Mouse (Mus musculus): Measurements from ENCODE around the gene Atp6v0a1.
A peak's percentile ranks its signal among the peaks of the same experiment; 100 is the strongest.

The Atp6v0a1 gene

DNA sequence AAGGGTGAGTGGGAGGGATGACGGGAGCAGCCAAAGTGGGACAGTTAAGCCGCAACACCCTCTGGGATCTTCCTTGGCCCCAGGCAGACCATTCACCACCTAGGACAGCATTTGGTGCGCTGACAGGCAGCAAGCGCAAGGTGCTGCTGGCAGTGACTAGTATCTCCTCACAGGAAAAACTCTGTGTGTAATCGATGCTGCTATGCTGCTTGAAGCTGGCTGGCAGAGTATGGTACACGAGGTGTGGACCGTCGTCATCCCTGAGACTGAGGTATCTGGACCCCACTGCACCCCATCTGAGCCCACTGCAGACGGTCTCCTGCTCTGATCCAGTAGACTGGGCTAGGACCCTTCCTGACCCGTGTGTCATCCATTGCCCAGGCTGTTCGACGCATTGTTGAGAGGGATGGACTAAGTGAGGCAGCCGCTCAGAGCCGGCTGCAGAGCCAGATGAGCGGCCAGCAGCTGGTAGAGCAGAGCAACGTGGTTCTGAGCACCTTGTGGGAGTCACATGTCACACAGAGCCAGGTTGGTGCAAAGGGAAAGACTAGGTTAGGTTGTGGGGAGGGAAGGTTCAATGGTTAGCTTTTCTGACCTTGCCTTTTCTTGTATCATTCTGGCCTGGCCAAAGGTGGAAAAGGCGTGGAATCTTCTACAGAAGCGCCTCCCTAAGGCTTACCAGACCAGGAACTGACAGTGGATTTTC, 76.5 kb downstream of the Atp6v0a1 start:
- ATAC-seq (ENCODE audit: low TSS enrichment) = no peak

- no peak for ATAC-seq (ENCODE audit: low TSS enrichment)
These were observed 77.0 kb downstream of the Atp6v0a1 start for GRCm38 (mm10) chr11:101086323-101086674.

- ATAC-seq (ENCODE audit: low TSS enrichment) = peak; percentile 68
These were observed 77.8 kb downstream of the Atp6v0a1 start, which contains the start of gene Mlx for GRCm38 (mm10) chr11:101086756-101087681. Gene Mlx (plus strand): TSS chr11:101087277.

DNA sequence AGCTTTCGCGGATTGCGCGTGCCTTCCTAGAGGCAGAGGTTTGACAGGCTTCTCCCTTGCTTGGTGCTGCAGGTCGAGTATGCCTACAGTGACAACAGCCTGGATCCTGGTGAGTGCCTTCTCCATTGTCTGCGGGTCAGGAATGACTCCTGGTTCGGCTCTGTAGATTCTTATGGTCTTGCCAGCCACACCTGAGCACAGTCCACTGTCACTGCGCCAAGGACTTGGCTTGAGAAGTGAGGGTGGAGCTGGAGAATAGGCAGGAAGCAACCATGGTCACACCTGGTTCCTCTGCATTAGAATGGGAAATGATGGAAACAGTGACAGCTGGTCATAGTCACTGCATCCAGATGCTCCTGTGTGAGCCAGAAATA, 78.4 kb downstream of the Atp6v0a1 start:
- ATAC-seq (ENCODE audit: low TSS enrichment) = no peak

DNA sequence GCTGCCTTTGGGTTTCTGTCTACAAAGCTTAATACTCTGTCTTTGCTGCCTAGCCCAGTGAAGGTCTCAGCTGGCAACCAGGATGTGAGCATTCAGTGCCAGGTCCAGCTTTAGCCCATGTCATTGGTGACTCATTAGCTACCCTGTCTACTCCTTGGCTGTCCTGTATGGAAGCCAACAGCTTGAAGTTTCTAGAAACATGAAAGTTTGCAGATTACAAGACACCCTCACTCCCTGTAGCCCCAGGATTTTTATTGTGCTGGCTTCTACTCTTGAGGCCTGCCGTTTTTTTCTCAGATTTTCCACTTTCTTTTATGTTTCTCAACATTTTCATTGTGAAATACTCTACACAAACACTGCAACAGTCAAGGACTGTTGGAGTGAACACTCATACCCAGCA, 80.7 kb downstream of the Atp6v0a1 start:
- ATAC-seq (ENCODE audit: low TSS enrichment) = no peak

- ATAC-seq (ENCODE audit: low TSS enrichment) = no peak; the same call in 1 of the 2 replicates
These were observed 85.7 kb downstream of the Atp6v0a1 start for GRCm38 (mm10) chr11:101094930-101095313.

DNA sequence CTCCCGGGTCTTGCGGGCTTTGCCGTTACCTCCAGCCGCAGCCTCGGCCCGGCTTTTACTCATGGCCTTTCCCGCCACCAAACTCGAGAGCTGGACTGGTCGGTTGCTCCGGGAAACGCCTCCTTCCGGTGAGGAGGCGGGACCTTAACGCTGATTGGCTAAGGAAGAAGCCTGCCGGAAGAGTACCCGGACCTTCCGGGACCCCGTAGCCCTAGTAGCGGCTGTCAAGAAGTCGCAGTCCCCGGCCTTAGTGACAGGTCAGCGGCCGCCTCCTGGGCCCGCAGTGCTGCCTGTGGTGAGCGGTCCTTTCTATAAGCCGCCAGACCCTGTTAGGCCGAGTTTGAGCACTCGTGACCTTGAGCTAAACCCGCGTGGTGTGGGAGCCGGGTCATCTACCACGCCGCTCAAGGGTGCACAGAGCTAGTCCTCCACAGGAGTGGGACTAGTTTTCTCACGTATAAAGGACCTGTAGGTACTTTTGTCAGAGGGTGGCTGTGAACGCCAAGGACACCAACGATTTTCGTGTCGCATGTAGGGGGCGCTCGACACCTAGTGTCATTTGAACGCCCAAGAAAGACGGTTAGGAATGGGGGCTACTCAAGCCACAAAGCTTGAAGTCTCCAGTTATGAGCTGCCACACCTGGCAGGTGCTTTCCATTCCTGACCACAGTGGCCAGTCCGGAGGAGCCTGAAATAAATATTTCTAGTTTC, 86.2 kb downstream of the Atp6v0a1 start, which contains the start of gene Psmc3ip:
Gene Psmc3ip (minus strand): TSS at position 123 of the 711 bp plus-strand sequence.
- peak; percentile 97 for ATAC-seq (ENCODE audit: low TSS enrichment)

DNA sequence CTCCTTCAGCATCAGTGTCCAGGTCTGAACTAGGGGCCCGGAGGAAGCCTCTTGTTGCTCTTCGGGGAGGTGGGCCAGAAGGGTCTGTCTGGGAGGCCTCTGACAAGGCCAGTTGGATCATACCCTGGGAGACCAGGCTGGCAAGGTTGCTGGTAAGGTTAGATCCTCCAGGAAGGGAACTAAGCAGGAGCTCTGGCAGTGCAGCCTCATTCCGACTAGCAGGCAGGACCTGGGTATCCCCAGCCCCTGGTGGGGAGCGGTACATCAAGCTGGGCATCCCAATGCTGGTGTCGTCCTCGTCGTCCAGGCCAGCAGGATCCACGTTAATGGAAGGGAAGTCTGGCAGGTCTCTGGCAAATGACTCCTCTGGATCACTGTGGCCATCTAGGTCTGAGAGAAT, 89.0 kb downstream of the Atp6v0a1 start:
- no peak for ATAC-seq (ENCODE audit: low TSS enrichment)

DNA sequence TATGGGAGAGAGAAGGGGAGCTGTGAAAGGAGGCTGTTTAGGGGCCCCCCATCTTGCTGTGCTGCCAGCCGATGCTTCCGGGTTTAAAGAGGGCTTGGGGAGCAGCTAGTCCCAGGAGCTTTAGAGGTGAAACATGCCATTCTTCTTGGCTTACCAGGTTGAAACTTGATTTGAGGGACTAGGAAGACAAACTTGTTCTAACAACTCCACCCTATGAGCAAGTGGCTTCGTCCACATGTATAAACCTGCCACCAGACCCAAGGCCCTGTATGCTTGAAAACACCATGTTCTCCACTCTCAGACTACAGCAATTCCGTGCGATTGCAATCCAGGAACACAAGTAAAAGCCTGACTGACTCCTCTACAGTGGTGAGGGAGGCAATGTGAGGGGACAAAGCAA, 93.8 kb downstream of the Atp6v0a1 start:
- no peak for ATAC-seq (ENCODE audit: low TSS enrichment)

GRCm38 (mm10) chr11:101109351-101109750, 100.1 kb downstream of the Atp6v0a1 start:
- no peak for ATAC-seq (ENCODE audit: low TSS enrichment)

DNA sequence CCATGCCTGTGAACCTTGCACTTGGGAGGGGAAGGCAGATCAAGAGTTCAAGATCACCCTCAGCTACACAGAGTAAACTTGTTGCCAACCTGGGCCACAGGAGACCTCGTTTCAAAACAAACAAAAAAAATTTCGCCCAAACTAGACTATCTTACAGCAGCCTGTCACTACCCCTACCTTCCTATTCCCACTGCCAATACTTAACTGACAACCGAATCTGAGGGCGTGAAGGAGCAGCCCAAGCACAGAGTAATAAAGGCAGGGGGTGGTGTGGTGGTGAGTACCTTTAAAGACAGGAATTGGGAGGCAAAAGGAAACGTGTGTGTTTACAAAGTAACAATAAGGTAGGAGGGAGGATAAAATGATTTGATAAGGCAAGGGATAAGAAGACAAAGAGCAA, 101.5 kb downstream of the Atp6v0a1 start:
- no peak for ATAC-seq (ENCODE audit: low TSS enrichment)

DNA sequence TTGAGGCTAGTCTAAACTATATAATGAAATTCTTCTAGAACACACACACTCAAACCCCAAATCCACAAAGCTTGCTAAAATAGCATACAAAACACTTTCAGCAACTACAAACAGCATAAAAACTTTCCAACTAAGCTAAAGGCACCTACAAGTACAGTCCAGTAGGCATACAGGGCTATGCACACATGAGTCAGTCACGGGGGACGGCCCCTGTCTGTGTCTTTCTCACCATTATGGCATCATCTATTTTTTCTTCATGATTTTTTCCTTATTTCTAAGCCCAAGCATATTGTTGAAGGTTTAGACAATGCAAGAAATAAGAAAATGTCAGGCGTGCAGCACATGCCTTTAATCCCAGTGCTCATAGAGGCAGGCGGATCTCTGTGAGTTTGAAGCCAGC, 101.9 kb downstream of the Atp6v0a1 start:
- no peak for ATAC-seq (ENCODE audit: low TSS enrichment)

DNA sequence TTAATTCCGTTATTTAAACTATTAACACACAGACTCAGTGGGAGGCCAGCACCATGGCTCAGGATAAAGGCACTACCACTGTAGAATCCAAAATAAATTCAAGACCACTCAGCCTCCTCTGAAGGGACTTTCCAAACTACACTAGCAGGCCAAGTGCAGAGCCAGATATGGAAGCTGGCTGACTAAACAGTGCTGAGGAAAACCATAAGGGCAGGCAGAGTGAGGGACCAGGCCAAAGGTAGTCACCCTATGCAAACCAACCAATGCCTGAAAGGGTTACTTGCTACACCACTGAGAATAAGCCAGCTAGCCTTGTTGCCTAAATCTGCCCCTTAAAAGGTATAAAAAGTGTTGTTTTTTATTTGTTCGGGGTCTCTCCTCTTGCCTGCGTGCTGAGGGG, 102.9 kb downstream of the Atp6v0a1 start:
- ATAC-seq (ENCODE audit: low TSS enrichment) = no peak

Data from frontal cortex, adult (tissue).